Mouse (Mus musculus) lung, postnatal 10 days (tissue): ENCODE data around the gene Zswim3.
"Not testable (repeated sequence)": the region's sequence is repeated elsewhere in the genome, so short reads cannot be mapped to it uniquely, and the experiment has no call there.

Source experiments
- DNase-seq: peaks from one replicate; pipeline ENCODE4 v3.0.0; 2021

The Zswim3 gene

DNA sequence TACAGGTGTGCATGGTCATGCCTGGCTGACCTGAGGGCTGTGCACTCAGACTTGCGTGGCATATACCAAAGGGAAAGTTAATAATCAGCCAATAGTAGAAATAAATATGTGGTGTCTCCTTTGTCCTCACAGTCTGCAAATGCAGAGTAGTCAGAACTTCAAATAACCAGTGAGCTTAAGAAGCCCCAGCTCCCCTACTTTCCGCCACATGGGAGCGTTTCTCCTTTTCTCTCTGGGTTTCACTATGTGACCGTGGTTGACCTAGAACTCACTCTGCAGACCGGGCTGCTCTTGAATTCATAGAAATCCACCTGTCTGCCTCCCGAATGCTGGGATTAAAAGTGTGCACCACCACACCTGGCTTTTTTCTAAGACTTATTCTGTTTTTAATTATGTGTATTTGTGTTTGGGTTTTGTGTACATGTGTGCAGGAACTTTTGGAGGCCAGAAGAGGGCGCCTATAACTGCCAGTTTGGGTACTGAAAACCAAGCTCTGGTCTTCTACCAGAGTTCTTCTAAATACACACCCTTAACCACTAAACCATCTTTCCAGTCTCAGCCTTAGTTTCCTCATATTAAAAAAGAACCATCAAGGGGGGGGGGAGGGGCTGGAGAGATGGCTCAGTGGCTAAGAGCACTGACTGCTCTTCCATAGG is 20.8 kb upstream of the Zswim3 start:
- DNase-seq: no peak

DNA sequence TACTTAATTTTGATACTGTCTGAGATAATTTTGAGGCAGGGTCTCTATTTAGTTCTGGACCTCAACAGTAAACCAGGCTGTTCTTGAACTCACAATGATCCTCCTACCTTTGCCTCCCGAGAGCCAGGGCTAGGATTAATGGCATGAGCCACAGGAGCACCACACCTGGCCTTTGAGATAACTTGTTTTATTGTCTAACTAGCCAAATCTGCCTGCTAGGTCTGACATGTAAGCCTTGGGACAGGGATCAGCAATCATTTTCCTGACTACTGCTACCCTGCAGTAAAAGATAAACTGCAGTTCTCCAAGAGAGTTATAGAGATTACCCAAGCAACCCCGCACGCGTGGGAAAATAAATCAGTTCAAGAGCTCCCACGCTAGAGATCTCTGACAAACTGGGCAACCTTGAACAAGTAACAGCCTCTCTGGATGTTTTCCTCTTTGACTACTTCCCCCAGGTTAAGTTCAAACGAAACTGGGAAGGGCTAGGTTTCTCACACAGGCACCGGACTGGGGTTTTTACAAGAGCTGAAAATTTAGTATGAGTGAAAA is 20.0 kb upstream of the Zswim3 start:
- no peak for DNase-seq

DNA sequence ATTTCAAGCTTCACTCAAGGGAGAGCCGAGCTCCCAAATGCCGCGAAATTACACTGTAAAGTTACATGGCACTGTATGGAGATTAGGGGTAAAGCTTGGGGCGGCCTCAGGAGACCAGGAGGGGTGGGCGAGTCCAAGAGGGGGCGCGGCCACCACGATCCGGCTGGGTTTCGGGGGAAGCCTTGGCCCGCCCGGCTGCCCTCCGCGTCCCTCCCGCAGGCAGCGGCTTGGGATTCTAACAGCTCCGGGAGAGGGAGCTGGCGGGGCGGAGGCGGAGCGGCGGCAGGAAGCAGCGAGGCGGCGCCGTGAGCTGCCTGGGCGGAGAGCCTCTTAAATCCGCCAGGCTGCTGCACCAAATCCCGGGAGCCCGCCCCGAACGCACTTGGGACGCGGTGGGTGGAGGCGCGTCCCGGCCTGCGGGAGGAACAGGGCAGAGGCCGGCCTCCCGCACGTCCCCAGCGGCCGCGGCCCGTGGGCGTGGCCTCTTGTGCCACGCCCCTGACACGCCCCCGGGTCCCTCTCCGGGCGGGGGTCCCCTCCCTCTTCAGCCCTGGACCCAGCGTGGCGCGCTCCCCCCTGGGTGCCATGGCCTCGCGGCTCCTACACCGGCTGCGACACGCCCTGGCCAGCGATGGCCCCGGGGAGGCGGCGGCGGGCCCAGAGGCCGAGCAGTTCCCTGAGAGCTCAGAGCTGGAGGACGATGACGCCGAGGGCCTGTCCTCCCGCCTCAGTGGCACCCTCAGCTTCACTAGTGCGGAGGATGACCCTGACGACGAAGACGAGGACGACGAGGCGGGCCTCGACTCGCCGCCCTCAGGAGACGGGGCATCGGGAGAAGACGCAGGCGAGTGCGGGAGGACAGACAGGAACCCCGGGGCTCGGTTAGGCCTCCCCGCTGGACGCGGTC is 19.2 kb upstream of the Zswim3 start, which contains the start of gene Snx21:
TSS of gene Snx21 (plus strand) at position 343 of the 907 bp plus-strand sequence.
- DNase-seq: peak; percentile 92

DNA sequence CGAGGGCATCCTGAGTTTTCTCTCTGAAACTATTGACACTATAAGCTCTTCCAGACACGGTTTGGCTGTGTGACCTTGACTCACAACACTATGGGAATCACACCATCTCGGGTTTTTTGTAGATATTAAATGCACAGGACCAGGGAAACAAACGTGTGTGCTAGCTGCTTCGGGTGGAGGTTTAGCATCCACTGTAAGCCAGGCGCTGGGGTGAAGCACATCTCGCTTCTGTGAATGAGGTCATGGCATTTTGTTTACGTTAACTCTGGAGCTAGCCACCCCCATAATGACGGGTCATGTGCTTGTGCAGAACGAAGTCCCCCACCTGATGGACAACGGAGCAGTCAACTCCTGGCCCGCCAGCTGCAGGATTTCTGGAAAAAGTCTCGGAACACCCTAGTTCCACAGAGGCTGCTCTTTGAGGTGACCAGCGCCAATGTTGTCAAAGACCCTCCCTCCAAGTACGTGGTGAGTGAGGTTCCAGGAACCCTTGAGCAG is 18.5 kb upstream of the Zswim3 start:
- DNase-seq: peak; percentile 64

DNA sequence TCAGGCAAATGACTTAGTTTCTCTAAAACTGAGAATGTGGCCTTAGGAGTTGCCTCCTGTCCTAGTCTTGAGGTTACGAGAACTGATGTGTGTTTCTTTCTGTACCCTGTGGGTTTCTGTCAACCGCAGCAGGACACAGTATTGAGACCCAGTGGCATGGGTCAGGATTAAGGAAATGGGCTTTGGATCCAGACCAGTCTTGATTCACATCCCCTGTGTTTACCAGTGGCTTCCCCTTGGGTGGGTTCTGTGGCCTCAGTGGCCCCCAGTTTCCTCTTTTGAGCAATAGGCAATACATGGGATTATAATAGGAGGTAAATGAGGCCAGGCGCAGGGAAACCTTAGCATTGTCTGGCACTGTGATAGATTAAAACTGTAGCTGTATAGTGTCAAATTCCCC is 17.9 kb upstream of the Zswim3 start:
- DNase-seq: no peak

DNA sequence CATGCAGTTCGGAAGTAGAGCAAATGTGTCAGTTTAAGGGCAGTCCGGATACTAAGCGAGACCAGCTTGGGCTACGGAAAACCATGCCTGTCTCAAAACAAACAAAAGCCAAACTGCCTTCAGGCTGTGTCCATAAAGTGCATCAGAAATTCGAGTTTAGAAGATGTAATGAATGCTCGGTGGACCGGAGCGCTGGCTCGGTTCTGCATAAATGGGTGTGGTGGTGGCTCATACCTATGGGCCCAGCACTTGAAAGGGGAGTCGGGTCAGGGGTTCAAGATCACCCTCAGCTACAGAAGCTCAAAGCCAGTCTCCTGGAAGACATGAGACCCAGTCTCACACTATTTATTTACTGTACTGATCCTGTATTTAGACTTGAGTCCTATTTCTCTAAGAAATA is 17.1 kb upstream of the Zswim3 start:
- no peak for DNase-seq

DNA sequence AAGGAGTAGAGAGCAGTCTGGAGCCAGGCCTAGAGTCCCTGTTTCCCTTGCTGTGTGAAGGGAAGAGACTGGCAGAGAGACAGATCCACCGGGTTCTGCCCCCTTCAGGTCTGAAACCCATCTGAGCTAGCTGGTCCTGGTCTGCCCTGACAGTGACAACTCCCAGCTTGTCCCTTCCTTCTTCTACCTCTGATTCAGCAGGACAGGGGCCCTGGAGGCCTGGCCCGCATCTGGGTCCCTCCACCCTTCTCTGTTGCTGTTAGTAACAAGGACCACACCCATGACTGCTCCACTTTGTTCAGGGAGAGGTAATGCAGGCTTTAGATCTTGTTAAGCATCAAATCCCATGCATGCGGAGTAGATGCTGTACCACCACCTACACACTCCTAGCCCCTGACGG is 16.5 kb upstream of the Zswim3 start:
- no peak for DNase-seq

DNA sequence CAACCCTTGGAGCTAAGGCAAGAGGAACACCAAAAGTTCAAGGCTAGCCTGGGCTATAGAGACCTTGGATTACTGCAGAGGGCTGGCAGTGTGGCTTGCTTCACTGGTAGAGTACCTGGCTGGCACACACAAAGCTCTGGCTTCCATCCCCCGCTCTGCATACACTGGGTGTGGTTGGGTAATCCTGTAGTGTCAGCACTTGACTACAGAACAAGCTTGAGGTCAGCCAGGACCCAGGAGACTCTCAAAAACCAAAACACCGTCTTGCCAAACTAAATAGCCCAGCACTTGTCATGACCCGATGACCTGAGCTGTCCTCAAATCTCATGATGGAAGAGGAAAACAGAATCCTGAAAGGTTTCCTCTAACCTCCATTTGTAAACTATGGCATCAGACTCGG is 14.4 kb upstream of the Zswim3 start:
- peak; percentile 62 for DNase-seq

DNA sequence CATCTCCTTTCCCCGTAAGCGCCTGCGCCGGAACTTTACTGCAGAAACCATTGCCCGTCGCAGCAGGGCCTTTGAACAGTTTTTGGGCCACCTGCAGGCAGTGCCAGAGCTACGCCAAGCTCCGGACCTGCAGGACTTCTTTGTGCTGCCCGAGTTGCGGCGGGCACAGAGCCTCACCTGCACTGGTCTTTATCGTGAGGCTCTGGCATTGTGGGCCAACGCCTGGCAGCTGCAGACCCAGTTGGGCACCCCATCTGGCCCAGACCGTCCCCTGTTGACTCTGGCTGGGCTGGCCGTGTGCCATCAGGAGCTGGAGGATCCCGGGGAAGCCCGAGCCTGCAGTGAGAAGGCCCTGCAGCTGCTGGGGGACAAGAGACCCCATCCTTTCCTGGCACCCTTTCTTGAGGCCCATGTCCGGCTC is 13.0 kb upstream of the Zswim3 start:
- DNase-seq: no peak

DNA sequence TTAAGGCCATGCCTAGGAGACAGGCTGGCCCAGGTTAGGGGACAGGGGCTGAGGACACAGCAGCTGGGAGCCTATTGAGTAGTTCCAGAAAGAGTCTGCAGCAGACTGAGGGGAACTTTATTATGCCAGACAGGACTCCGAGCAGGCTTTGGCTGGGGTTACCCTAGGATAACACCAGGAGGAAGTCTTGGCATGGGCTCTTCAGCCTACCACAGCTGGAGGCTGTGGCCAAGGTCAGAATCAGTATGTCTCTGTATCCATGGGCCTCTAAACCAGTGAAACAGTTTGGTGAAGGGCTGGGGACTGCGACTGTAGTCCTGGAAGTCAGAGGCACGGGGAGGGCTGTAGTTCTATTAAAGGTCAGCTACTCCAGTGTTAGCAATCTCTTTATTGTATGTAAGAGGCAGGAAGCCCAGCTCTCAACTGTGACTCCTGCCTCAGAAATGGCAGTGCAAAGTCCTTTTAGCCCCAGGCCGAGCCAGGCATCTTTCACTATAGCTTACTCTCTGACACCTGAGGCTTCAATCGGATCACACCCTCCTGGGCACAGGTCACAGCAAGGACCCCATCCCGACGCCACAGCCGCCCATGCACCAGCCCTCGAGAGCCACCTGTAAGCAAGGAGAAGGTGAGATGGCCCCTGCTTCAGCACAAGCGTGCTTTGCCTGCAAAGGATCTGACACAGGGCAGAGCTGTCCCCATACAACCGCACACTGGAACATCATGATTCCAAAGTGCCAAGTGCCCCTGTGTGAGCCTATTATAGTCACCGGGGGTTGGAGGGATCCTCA is 12.3 kb upstream of the Zswim3 start:
- no peak for DNase-seq

DNA sequence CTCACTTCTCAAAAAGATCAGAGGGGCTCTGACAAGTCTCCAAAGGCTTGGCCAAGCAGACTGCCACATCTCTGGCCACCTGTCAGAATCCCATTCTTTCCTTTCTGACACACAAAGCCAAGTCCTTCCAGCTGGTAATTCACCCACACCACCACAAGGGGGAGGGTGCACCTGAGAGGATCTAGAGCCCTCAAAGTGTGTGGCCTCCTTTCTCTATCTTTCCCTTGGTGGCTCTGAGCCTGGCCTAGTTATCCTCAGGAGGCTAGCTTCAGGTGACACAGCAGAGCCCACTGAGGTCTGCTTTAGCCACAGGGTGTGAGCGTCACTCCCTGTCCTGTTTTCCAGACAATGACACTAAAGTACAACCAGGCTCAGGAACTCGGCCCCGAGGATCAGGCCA is 11.7 kb upstream of the Zswim3 start:
- DNase-seq: peak; percentile 78

DNA sequence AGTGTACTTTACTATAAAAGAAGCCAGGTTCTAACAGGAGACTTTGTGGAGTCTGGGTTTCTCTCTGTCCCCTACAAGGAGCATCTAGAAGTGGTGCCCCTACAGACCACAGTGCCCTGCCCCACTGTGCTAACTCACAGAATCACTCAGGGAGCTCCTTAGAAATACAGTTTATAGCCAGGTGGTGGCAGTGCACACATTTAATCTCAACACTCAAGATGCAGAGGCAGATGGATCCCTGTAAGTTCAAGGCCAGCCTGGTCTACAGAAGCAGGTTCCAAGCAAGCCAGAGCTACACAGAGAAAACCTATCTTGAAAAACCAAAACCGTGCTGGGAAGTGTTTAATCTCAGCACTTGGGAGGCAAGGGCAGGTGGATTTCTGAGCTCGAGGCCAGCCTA is 11.1 kb upstream of the Zswim3 start:
- no peak for DNase-seq

DNA sequence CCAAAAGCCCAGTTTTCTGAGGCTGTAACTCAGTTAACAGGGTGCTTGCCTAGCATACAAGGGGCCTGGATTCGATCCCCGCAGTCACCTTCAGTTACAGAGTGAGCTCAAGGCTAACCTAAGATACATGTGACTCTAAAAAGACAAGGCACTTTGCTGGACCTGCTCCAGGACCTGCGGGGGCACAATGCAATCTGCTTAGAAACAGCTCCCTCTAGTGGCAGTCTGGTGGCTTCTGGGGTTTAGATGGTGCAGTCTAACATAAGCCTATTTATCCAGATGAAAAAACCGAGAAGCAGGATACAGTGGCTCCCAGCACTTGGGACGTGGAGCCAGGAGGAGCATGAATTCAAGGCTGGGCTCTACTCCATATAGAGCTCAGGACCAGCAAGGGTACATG is 10.6 kb upstream of the Zswim3 start:
- DNase-seq: peak; percentile 92

DNA sequence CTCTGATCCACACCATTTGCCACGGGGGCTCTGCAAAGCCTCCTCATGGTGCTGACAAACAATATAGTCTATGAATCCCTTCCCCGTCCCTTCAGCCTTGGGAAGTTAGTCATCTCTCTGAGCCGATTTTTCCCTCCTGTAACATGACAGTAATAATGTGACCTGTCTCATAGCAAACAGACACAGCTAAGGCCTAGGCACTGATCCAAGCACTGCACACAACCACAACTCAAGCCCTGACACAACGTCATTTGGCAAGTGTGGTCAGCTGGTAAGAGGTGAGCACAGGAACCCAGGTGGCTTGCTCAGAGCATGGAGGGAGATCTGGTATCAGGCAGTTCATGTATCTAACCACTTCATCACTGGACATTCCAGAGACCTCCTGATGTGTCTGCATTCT is 9.0 kb upstream of the Zswim3 start:
- DNase-seq: no peak

DNA sequence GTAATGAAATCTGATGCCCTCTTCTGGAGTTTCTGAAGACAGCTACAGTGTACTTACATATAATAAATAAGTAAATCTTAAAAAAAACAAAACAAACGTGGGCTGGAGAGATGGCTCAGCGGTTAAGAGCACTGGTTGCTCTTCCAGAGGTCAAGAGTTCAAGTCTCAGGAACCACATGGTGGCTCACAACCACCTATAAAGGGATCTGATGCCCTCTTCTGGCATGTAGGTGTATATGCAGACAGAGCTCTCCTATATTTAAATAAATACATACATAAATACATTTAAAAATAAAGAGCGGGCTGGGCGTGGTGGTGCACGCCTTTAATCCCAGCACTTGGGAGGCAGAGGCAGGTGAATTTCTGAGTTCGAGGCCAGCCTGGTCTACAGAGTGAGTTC is 6.3 kb upstream of the Zswim3 start:
- not testable (repeated sequence) for DNase-seq

DNA sequence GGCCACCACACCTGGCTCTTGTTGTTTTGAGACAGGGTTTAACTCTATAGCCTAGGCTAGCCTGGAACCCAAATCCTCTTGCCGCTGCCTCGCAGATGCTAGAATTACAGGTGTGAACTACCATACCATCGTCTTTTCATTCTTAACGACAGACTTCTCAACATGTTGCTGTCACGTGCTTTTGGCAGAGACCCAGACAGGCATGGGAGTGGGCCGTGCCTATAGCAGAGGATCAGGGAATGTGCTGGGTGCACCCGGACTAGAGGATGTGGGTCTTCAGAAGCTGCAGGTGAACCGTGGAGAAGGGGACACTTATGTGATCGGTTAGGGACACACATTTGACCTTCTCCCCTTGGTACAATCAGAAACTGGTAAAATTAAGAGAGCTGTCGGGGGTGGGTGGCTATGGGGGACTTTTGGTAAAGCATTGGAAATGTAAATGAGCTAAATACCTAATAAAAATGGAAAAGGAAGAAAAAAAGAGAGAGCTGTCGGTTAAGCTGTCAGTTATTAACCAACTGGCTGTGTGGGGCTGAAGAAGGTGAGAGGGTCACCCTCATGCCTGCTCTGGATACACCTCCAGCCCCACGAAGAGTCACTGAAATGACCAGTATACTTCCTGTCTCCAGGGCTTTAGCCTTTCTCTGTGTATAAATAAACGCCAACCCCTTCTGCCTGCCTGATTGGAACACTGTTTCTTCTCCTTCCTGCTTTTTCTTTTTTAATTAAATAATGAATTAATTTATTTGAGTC is 4.5 kb upstream of the Zswim3 start:
- no peak for DNase-seq

DNA sequence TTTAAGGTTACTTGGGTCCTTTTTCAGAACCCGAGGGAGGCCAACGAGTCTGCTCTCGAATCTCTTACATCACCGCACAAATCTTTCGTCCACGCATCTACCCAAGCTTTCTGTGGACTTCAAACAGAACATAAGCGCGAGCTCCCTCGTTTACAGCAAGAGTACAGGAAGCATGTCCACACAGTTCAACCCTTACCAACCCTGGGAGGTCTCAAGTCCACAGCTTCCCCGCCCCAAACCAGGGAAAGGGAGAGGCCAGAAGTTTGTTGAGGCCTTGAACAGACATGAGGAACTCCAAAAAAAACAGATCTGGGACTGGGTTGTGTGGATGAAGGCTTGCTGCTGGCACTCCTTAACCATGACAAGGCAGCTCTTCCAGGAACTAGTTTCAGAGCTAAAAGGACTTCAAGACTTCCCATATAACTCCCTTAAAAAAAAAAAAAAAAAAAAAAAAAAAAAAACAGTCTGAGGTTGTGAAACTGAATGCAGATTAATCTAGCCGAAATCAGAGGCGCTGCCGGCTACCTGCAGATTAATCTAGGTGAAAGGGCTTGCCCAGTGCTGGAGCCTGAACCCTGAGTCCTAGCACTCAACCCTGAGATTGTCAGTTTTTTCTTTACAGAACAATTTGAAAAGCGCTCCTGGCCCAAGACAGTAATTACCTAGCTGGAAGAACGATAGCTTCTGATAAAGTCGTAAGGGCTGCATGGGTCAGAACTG is 1.5 kb upstream of the Zswim3 start:
- no peak for DNase-seq

DNA sequence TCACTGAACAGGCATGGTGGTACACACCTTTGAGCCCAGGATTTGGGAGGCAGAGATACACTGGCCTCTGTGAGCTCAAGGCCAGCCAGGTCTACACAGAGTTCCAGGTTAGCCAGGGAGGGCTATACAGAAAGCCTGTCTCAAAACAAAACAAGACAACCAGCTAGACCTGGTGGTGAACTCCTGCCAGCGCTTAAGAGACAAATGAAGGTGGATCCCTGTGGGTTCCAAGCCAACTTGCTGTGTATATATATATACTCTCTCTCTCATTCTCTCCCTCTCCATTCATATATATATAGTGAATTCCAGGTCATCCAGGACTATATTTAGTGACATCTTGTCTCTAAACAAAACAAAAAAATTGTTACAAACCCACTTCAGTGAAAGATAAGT is 981 bp upstream of the Zswim3 start:
- DNase-seq: no peak

DNA sequence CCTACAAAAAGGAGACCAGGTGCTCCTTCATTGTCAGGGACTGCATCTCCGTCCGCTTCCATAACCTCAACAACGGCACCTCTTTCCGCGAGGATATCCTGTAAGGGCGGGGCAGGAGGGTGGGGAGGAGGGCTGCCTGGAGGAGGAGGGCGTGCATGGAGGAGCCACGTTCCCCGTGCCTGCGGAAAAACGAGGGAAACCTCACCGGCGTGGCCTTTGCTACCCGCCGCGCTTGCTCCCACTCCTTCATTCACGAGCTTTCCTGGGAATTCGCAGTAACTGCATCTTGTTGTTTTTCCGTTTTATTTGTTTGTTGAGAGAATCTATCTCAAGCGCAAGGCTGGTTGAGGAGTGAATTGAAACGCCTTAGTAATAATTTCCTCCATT is 427 bp downstream of the Zswim3 start:
- DNase-seq: no peak

DNA sequence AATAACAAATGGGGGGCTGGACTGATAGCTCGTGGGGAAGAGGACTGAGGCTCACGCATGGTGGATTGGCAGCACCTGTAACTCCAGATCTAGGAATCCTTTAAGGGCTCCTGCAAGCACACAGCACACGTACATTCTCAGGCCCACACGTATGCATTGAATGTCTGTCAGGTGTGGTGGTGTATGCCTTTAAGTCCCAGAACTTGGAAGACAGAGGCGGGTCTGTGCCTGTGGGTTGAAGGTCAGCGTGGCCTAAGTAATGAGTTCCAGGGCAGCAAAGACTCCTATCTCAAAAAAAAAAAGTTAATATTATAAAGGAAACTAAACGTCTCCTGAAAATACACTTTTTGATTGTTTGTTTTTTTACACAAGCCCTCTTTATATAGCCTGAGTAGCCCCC is 1.7 kb downstream of the Zswim3 start:
- no peak for DNase-seq

DNA sequence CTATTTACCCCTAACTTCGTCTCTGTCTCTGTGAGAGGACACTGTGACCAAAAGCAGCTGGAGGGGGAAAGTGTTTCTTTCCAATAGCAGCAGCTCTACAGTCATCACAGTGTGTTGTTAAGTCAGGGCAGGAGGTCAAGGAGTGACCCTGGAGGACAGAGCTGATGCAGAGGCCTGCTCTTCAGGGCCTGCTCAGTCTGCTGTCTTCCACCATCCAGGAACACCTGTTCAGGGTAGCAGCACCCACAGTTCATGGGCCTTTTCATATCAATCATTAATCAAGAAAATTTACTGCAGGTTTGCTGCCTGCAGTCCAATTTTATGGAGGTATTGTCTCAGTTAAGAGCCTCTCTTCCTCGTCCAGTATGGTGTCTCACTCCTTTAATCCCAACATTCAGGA is 8.7 kb downstream of the Zswim3 start:
- DNase-seq: no peak

DNA sequence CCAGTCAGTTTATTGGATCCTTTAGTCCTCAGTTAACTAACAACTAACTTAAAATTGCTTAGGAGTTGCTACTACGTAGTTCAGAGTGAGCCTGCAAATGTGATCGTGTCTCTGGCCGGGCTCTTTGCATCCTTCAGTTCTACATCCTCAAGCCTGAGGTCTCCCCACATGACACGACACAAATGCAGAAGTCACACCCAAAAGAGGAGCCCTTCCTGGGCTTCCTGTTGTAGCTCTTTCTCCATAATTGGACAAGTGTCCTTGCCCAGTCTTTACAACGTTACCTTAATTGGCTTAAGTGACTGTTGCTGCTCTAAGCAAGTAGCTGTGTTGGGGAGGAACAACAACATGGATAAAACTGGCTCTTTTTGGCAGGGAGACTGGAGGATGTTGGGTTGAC is 10.4 kb downstream of the Zswim3 start:
- no peak for DNase-seq
